Mouse (Mus musculus) liver, embryonic 14.5 days (tissue): ENCODE measurements around the gene Glipr1. TPM values are rescaled to one million over a fixed set of nuclear protein-coding genes. Genes with fewer than 3 reads are reported as not detected.
A peak's percentile ranks its signal among the peaks of the same experiment; 100 is the strongest.

Experiments used
- ATAC-seq: fragments of 200-750 bp; cut with Nextera tagmentation; 2 replicates; pipeline ENCODE4 v1.8.0; 2017; ENCODE audit warnings: moderate number of reproducible peaks, mild to moderate bottlenecking, moderate library complexity; ENCODE audit not compliant: insufficient read depth
- DNase-seq, 3 experiments: peaks; one replicate each; pipeline ENCODE4 v3.0.0-alpha.2; 2012 to 2013; ENCODE audit warnings: low read depth in 3 of 3, low spot score in 3 of 3
- H3K27ac ChIP-seq: fragments of 300-500 bp; sonication (generic); 2 replicates; pipeline ENCODE4 v1.5.1; 2014; ENCODE audit warnings: moderate library complexity, mild to moderate bottlenecking, control low read depth, inconsistent platforms
- H3K27me3 ChIP-seq: fragments of 300-500 bp; sonication (generic); 2 replicates; pipeline ENCODE4 v1.6.1; 2014; ENCODE audit warnings: mild to moderate bottlenecking, low read length, moderate library complexity; ENCODE audit not compliant: control insufficient read depth, insufficient read depth
- H3K36me3 ChIP-seq: fragments of 300-500 bp; sonication (generic); replicated peaks from 2 replicates; pipeline ENCODE4 v1.6.1; 2014; ENCODE audit warnings: low read depth; ENCODE audit not compliant: control insufficient read depth, insufficient read depth
- H3K4me1 ChIP-seq, 2 experiments: fragments of 200-500 bp in 1 of 2; fragments of 300-500 bp in 1 of 2; sonication (generic) in 1 of 2; replicated peaks; 2 replicates each; pipeline ENCODE4 v1.6.1; 2012 to 2014; ENCODE audit warnings: antibody characterized with exemption in 1 of 2, inconsistent platforms in 1 of 2, low read length in 1 of 2; ENCODE audit not compliant: control insufficient read depth in 2 of 2, insufficient read depth in 2 of 2
- H3K4me2 ChIP-seq: fragments of 300-500 bp; sonication (generic); 2 replicates; pipeline ENCODE4 v1.6.1; 2014; ENCODE audit warnings: low read depth, mild to moderate bottlenecking, control low read depth, moderate library complexity
- H3K4me3 ChIP-seq, 2 experiments: fragments of 200-500 bp in 1 of 2; fragments of 300-500 bp in 1 of 2; sonication (generic) in 1 of 2; 2 replicates each; pipeline ENCODE4 v1.5.1; 2012 to 2014; ENCODE audit warnings: low read depth in 2 of 2, low read length in 2 of 2, mild to moderate bottlenecking in 2 of 2, control low read depth in 1 of 2, inconsistent platforms in 1 of 2, moderate library complexity in 1 of 2; ENCODE audit not compliant: insufficient read depth in 1 of 2
- H3K9ac ChIP-seq: fragments of 300-500 bp; sonication (generic); replicated peaks from 2 replicates; pipeline ENCODE4 v1.6.1; 2014; ENCODE audit warnings: mild to moderate bottlenecking, control low read depth, moderate library complexity
- H3K9me3 ChIP-seq: fragments of 300-500 bp; sonication (generic); 2 replicates; pipeline ENCODE4 v1.6.1; 2016; ENCODE audit warnings: low read length, mixed read lengths; ENCODE audit not compliant: control insufficient read depth
- CTCF ChIP-seq: IDR thresholded peaks from 2 replicates; pipeline ENCODE4 v1.5.1; 2016; ENCODE audit warnings: antibody characterized with exemption, low read depth, control low read depth
- EP300 ChIP-seq: IDR thresholded peaks from 2 replicates; pipeline ENCODE4 v1.6.1; 2016; ENCODE audit warnings: antibody characterized with exemption, low read depth
- WGBS: fragments of 180-500 bp; shearing (Covaris S2); extraction: QIAGEN DNeasy Blood & Tissue Kit; methylation state at CpG from one replicate; pipeline ENCODE4 v1.1.7; 2014; ENCODE audit not compliant: insufficient replicate concordance; 5-methylcytosine and 5-hydroxymethylcytosine counted together
- polyA plus RNA-seq, 2 experiments: library from polyadenylated mRNA; depleted of rRNA in 1 of 2; stranded (reverse) in 1 of 2; unstranded in 1 of 2; fragments of >200 nt; fragmentation: Nextera tagmentation in 1 of 2; extraction: Ambion mirVana in 1 of 2; gene quantifications; 2 replicates each; pipeline versions ENCODE4 v1.2.1 to v1.2.3; 2012 to 2014

The Glipr1 gene
- polyA plus RNA-seq, 2 experiments, result 8.7 to 9.7 TPM

DNA sequence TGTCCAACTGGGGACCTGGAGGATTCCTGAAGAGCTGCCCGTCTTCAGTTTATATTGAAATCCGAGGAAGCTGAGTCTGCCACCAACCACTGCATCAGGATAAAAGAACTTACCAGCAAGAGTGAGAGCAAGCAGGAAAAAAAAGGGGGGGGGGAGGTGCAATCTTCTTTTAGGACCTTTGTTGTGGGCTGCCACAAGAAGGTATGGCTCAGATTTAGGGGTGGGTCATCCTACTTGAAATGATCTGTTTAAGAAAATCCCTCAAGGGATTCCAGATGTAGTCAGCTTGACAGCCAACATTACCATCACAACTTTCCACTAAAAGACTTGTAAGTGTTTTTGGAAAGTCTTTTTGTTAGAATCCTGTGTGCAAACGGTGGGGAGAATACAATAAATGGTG is 2.7 kb downstream of the Glipr1 start:
- H3K9ac ChIP-seq, result no peak overlapping the region
- ATAC-seq, result no peak
- 43% methylated on average over 3 of the region's 3 CpGs for WGBS
- no peak overlapping the region for H3K4me2 ChIP-seq
- H3K9me3 ChIP-seq, result no peaks in the 10 kb centered on the region
- H3K36me3 ChIP-seq, result no peaks in the 10 kb centered on the region
- H3K27me3 ChIP-seq, result no peaks in the 10 kb centered on the region
- DNase-seq, result no peak
- no peak overlapping the region for H3K4me3 ChIP-seq
- peaks cover 18 to 30% of the 10 kb centered on the region in 2 experiments for H3K4me1 ChIP-seq
- no peak for TF ChIP-seq EP300
- TF ChIP-seq CTCF, result no peak
- no peak overlapping the region for H3K27ac ChIP-seq

DNA sequence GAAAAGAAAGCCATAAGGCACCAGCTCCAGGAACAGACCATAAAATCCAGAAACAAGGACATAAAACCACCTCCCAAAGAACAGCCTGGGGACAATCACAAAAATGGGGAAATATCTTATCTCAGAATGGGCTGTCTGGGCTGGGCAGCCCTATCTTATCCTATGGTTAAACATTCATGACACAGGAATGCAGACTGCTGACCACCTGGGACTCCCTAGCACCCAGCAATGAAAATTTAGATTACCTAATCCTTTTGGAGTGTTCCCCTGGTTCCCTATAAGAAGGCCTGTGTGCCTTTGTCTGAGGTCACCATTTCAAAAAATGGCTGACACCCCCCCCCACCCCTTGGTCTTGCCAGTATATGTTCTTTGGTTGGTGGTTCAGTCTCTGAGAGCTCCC is 4.8 kb downstream of the Glipr1 start:
- no peak for TF ChIP-seq EP300
- no peak for TF ChIP-seq CTCF
- H3K4me2 ChIP-seq, result no peak overlapping the region
- no peak for ATAC-seq

DNA sequence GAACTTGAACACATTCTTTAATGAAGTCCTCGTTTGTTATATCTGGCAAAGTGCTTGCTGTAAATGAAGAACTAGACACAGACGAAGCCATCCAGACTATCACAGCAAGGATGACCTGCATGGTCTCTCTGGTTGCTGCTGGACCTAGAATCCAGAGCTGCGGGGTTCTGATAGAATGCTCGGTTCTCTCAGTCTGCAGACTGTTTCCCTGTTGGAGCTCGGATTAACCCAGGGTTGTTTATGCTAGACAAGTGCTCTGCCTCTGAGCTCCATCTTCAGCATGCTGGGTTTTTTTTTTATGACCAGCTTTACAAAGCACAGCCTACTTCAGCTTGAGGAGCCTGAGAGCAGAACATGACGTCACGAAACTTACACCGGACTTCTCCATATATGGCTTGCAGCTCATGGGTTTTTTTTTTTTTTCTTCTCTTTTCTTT is 5.5 kb downstream of the Glipr1 start:
- H3K4me3 ChIP-seq, result peak overlapping the region; percentile 3 to 27; a peak in 3 of 4 replicates
- no peak overlapping the region for H3K9ac ChIP-seq
- no peaks in the 10 kb centered on the region for H3K36me3 ChIP-seq
- TF ChIP-seq CTCF (no peak), EP300 (no peak)
- H3K4me2 ChIP-seq, result peak overlapping the region; percentile 28; the same call in 1 of the 2 replicates
- DNase-seq (no peak), ATAC-seq (no peak; the same call in 1 of the 2 replicates)
- H3K27me3 ChIP-seq, result no peaks in the 10 kb centered on the region; the same call in 1 of the 2 replicates
- no peak overlapping the region for H3K27ac ChIP-seq
- no peaks in the 10 kb centered on the region for H3K9me3 ChIP-seq
- peaks cover 11 to 17% of the 10 kb centered on the region in 2 experiments for H3K4me1 ChIP-seq
- 37% methylated on average over 8 of the region's 8 CpGs for WGBS

More for the DNA sequence above, 4.8 kb downstream of the Glipr1 start:
- no peak overlapping the region for H3K4me3 ChIP-seq
- H3K9me3 ChIP-seq, result no peaks in the 10 kb centered on the region
- peaks cover 15 to 25% of the 10 kb centered on the region in 2 experiments for H3K4me1 ChIP-seq
- DNase-seq, result no peak
- H3K9ac ChIP-seq, result no peak overlapping the region
- no peaks in the 10 kb centered on the region; the same call in 1 of the 2 replicates for H3K27me3 ChIP-seq
- H3K27ac ChIP-seq, result no peak overlapping the region
- H3K36me3 ChIP-seq, result no peaks in the 10 kb centered on the region

DNA sequence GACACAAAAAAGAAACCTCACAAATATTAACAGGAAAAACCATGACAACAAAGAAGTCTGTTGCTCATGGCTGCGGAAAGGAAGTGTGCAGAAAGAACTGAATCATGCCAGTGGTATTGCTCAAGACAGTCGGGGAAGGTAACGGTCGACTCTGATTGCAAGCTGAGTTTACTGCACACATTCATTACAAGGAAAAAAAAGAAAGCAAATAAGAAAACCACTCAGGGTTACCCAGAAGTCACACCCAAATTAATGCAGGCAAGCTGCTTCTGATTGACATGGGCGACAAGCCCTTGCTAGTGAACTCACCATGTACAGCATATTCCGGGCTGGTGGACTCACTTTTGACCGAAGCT is 5.9 kb downstream of the Glipr1 start:
- Histone ChIP-seq H3K9ac (no peak overlapping the region), H3K4me3 (peak overlapping the region; percentile 3 to 27; a peak in 3 of 4 replicates), H3K27me3 (no peaks in the 10 kb centered on the region; the same call in 1 of the 2 replicates), H3K4me2 (peak overlapping the region; percentile 28; the same call in 1 of the 2 replicates), H3K27ac (no peak overlapping the region), H3K9me3 (no peaks in the 10 kb centered on the region), H3K4me1 (peaks cover 7 to 13% of the 10 kb centered on the region in 2 experiments), H3K36me3 (no peaks in the 10 kb centered on the region)
- ATAC-seq, result peak; percentile 29; the same call in 1 of the 2 replicates
- no peak for TF ChIP-seq EP300
- no peak for TF ChIP-seq CTCF
- WGBS, result 38% methylated on average over 7 of the region's 7 CpGs
- DNase-seq, result peak in 1 of 3 experiments; percentile 35

DNA sequence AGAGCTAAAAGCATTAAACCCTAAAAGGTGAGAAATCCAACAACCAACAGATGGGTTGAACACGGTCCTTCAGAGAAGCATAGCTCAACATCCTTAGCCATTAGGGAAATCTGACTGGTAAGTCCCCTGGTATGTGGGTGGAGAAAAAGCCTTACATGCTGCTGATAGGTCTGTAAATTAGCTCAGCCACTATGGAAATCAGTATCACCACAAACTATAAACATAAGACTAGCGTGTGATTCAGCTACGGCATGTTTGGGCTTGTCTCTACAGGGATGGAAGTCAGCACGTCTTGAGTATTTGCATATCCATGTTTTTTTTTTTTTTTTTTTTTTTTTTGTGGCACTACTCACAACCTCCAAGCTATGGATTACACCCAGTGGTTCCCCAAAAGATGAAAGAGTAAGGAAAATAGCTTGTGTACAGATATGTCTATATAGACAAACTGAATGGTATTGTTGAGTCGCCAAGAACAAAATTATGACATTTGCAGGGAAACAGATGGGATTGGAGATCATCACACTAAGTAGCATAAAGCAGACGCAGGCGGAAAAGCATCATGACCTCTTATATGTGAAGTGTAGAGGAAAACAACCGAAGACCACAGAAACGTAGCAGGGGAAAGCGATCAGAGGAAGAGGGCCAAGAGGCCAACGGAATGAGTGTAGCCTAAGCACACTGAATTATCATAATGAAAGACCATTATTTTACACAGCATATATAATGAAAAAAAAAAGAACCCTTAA is 6.5 kb downstream of the Glipr1 start:
- H3K36me3 ChIP-seq, result no peaks in the 10 kb centered on the region
- H3K4me1 ChIP-seq, result peaks cover 5 to 10% of the 10 kb centered on the region in 2 experiments; a peak in 2 of 4 replicates
- no peak overlapping the region for H3K9ac ChIP-seq
- no peak overlapping the region for H3K27ac ChIP-seq
- no peaks in the 10 kb centered on the region; the same call in 1 of the 2 replicates for H3K27me3 ChIP-seq
- TF ChIP-seq EP300 (no peak), CTCF (no peak)
- ATAC-seq (no peak), DNase-seq (no peak)
- 54% methylated on average over 11 of the region's 11 CpGs for whole genome bisulfite sequencing
- H3K4me3 ChIP-seq, result no peak overlapping the region
- H3K9me3 ChIP-seq, result no peaks in the 10 kb centered on the region
- H3K4me2 ChIP-seq, result no peak overlapping the region
